Mouse (Mus musculus): ENCODE measurements around the gene Maff. TPM values are rescaled to one million over a fixed set of nuclear protein-coding genes. Genes with fewer than 3 reads are reported as not detected.
A peak's percentile ranks its signal among the peaks of the same experiment; 100 is the strongest.

Gene Maff
- polyA plus RNA-seq, 1 experiment from 2014 or later = 1.0 TPM

DNA sequence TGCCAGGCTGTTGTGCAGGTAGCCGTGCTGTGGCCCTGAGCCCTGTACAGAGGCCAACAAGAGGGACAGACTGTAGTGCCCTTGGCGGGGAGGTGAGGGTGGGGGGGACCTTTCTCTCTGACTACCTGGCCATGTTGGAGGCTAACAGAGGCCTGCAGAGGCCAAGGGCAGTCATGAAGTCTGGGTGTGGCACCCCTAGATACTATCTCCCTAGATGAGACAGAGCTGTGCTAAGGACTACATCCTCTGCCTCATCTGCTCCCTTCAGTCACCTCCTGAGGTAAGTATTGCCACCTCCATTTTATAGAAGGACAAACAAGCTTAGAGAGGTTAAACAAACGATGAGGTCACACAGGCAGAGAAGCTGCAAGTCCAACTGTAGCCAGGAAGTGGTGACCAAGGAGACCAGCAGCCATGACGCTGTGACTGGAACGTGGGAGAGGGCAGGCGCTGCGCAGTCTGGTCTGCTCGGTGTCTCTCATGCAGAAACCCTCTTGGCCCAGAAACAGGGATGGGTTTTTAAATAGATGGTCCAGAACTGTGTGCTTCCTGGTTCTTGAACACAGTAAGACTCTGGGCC is 22.5 kb downstream of the Maff start:
- peak overlapping the region; percentile 44; the same call in 1 of the 2 replicates for H3K27ac ChIP-seq (replicated peaks)

DNA sequence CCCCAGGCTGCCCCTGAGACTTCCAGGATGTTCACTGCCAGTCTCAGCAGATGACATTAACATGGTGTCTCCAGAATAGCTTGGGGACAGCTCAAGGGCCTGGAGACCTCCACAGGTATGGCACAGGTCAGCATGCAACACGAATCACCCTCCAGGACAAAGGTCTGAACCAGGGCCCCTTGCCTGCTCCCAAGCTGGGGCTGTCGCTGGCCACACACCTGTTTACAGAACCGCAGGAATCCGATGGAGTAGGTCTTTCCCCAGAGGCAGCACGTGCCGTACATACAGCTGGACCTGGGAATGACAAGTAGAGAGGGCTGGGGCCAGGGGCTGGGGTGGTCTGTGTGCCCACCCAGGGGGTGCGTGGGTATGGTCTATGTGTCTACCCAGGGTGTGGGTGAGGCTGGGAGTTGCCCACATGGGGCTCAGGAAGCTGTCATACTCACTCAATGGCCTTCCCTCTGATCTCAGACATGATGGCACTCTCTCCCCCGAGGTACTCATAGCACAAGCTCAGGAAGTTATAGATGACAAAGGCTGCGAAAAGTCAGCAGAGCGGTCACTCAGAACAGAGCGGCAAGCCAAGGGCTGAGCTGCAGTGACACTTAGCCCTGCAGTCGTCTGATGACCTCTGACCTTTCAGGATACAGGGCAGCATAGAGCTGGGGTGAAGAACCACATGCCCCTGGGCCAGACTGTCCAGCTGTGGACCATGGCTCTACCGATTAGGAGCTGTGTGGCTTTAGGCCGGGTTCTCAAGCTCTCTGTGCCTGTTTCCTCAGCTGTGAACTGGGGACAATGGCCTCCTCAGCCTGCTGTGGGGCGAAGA is 23.2 kb downstream of the Maff start:
- no peak overlapping the region for H3K27ac ChIP-seq (replicated peaks)
- no peaks in the 10 kb centered on the region for H3K4me1 ChIP-seq (replicated peaks)
- H3K36me3 ChIP-seq = peaks cover 47% of the 10 kb centered on the region; the same call in 1 of the 2 replicates
- H3K27me3 ChIP-seq = no peaks in the 10 kb centered on the region
- H3K4me3 ChIP-seq = no peak overlapping the region
- no peak overlapping the region for H3K9ac ChIP-seq
- no peaks in the 10 kb centered on the region for H3K9me3 ChIP-seq
- no peak for ATAC-seq (ENCODE audit: low FRiP score, low read depth)
- no peak overlapping the region for H3K4me2 ChIP-seq
- 73% methylated on average over 15 of the region's 15 CpGs for WGBS

More for the DNA sequence above, 22.5 kb downstream of the Maff start:
- H3K4me2 ChIP-seq = no peak overlapping the region
- H3K36me3 ChIP-seq = peaks cover 46% of the 10 kb centered on the region; the same call in 1 of the 2 replicates
- H3K4me3 ChIP-seq = no peak overlapping the region
- no peak overlapping the region for H3K9ac ChIP-seq
- peak; percentile 9; the same call in 1 of the 2 replicates for ATAC-seq (ENCODE audit: low FRiP score, low read depth)
- no peaks in the 10 kb centered on the region for H3K9me3 ChIP-seq
- WGBS = 91% methylated on average over 8 of the region's 8 CpGs
- H3K4me1 ChIP-seq (replicated peaks) = no peaks in the 10 kb centered on the region
- H3K27me3 ChIP-seq = no peaks in the 10 kb centered on the region

DNA sequence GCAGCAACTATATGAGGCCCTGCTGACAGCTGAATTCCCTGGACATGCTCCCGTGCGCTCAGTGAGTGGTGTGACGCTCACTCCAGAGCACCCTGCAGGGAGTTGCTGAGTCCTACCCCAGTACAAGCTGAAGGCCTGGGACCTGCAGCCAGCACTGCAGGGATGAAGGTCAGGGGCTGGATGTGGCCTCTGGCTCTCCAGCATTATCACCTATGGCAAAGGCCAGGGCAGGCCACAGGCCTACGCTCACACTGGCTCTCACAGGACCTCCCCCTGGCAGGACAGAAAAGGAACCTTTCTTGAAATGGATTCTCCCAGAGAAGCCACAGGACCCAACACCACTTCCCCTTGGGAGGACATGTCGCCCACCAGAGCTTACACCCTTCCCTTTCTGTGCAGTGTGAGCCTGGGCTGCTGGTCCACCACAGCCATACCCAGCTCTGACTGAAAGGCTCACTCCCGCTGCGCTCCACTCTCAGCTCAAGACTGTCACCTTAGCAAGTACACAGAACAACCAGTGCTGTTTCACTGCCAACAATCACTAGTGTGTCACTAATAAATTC is 23.9 kb downstream of the Maff start:
- Histone ChIP-seq H3K4me2 (no peak overlapping the region), H3K4me3 (no peak overlapping the region), H3K4me1 (replicated peaks) (no peaks in the 10 kb centered on the region), H3K27me3 (no peaks in the 10 kb centered on the region), H3K27ac (replicated peaks) (no peak overlapping the region), H3K9me3 (no peaks in the 10 kb centered on the region), H3K9ac (no peak overlapping the region), H3K36me3 (peaks cover 40% of the 10 kb centered on the region; the same call in 1 of the 2 replicates)
- no peak for ATAC-seq (ENCODE audit: low FRiP score, low read depth)
- WGBS = 74% methylated on average over 7 of the region's 7 CpGs

DNA sequence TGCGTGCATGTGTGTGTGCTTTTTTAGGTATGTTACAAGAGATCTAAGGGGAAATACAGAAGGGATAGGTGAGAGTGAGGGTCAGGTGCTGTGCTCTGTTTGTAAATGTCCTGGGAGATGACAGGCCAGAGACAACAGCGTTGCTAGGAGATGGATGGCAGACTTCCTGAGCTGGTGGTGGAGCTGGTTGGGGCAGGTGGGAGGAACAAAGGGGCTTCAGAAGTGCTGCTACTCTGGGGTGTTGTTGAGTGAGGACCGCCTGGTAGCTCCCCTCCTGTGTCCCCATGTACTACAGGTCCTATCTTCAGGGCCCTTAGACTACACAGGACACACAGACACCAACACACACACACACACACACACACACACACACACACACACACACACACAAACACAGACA is 28.3 kb downstream of the Maff start:
- no peaks in the 10 kb centered on the region for H3K4me1 ChIP-seq (replicated peaks)
- H3K27ac ChIP-seq (replicated peaks) = no peak overlapping the region
- WGBS = 47% methylated on average over 3 of the region's 3 CpGs
- ATAC-seq (ENCODE audit: low FRiP score, low read depth) = no peak
- no peak overlapping the region for H3K9ac ChIP-seq
- H3K36me3 ChIP-seq = peaks cover 40% of the 10 kb centered on the region
- H3K4me3 ChIP-seq = no peak overlapping the region
- no peaks in the 10 kb centered on the region for H3K27me3 ChIP-seq
- H3K9me3 ChIP-seq = no peaks in the 10 kb centered on the region
- H3K4me2 ChIP-seq = no peak overlapping the region

GRCm38 (mm10) chr15:79377681-79378080 is 31.3 kb downstream of the Maff start:
- Histone ChIP-seq H3K27ac (replicated peaks) (no peak overlapping the region), H3K9me3 (no peaks in the 10 kb centered on the region), H3K27me3 (no peaks in the 10 kb centered on the region), H3K4me2 (no peak overlapping the region), H3K36me3 (peaks cover 28% of the 10 kb centered on the region), H3K9ac (no peak overlapping the region), H3K4me3 (no peak overlapping the region), H3K4me1 (replicated peaks) (peaks cover 13% of the 10 kb centered on the region)
- no peak for ATAC-seq (ENCODE audit: low FRiP score, low read depth)
- 77% methylated on average over 6 of the region's 6 CpGs for WGBS

GRCm38 (mm10) chr15:79378608-79379007 is 32.2 kb downstream of the Maff start:
- no peak overlapping the region for H3K4me3 ChIP-seq
- no peaks in the 10 kb centered on the region for H3K27me3 ChIP-seq
- H3K4me2 ChIP-seq = no peak overlapping the region
- peaks cover 13% of the 10 kb centered on the region for H3K4me1 ChIP-seq (replicated peaks)
- H3K27ac ChIP-seq (replicated peaks) = no peak overlapping the region
- ATAC-seq (ENCODE audit: low FRiP score, low read depth) = no peak
- H3K9me3 ChIP-seq = no peaks in the 10 kb centered on the region
- peaks cover 23% of the 10 kb centered on the region for H3K36me3 ChIP-seq
- H3K9ac ChIP-seq = no peak overlapping the region
- WGBS = 96% methylated on average over 10 of the region's 10 CpGs

- no peak for ATAC-seq (ENCODE audit: low FRiP score, low read depth)
- Histone ChIP-seq H3K27me3 (no peaks in the 10 kb centered on the region), H3K27ac (replicated peaks) (0 out of 2 replicates have a peak overlapping the region, but pooled peaks have one; percentile 8), H3K4me3 (no peak overlapping the region), H3K9ac (no peak overlapping the region), H3K4me1 (replicated peaks) (peaks cover 13% of the 10 kb centered on the region), H3K4me2 (no peak overlapping the region), H3K9me3 (no peaks in the 10 kb centered on the region), H3K36me3 (peaks cover 17% of the 10 kb centered on the region)
- 89% methylated on average over 7 of the region's 7 CpGs for WGBS
These were observed 33.2 kb downstream of the Maff start for GRCm38 (mm10) chr15:79379658-79380057.

GRCm38 (mm10) chr15:79380468-79381444 is 34.3 kb downstream of the Maff start:
- H3K4me3 ChIP-seq = no peak overlapping the region
- no peak overlapping the region for H3K27ac ChIP-seq (replicated peaks)
- no peak overlapping the region for H3K9ac ChIP-seq
- H3K4me2 ChIP-seq = no peak overlapping the region
- H3K27me3 ChIP-seq = no peaks in the 10 kb centered on the region
- 0 out of 2 replicates have a peak, but pooled peaks have one; percentile 39 for ATAC-seq (ENCODE audit: low FRiP score, low read depth)
- 49% methylated on average over 22 of the region's 23 CpGs for WGBS
- peaks cover 15% of the 10 kb centered on the region for H3K36me3 ChIP-seq
- no peaks in the 10 kb centered on the region for H3K9me3 ChIP-seq
- H3K4me1 ChIP-seq (replicated peaks) = peaks cover 13% of the 10 kb centered on the region

DNA sequence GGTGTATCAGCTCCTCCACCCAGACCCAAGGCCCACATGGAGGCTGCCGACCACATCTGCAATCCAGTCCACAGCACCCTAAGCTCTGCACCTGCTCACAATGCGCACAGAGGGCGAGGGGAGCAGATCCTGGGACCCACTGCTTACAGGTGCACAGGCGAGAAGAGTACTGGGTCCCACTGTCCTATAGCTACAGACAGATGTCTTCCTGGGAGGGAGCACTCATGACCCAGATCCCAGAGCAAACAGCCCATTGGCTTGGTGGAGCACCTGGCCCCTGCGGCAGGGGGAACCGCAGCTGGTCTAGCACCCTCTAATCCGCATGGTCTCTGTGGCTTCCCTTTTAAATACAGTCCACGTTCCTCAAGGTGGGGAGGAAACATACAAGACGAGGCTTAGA is 35.2 kb downstream of the Maff start:
- no peak overlapping the region for H3K27ac ChIP-seq (replicated peaks)
- H3K27me3 ChIP-seq = no peaks in the 10 kb centered on the region
- no peak overlapping the region for H3K4me3 ChIP-seq
- ATAC-seq (ENCODE audit: low FRiP score, low read depth) = no peak
- 89% methylated on average over 9 of the region's 9 CpGs for WGBS
- H3K9ac ChIP-seq = no peak overlapping the region
- H3K36me3 ChIP-seq = peaks cover 6% of the 10 kb centered on the region; the same call in 1 of the 2 replicates
- H3K4me2 ChIP-seq = no peak overlapping the region
- H3K4me1 ChIP-seq (replicated peaks) = peaks cover 13% of the 10 kb centered on the region
- no peaks in the 10 kb centered on the region for H3K9me3 ChIP-seq

DNA sequence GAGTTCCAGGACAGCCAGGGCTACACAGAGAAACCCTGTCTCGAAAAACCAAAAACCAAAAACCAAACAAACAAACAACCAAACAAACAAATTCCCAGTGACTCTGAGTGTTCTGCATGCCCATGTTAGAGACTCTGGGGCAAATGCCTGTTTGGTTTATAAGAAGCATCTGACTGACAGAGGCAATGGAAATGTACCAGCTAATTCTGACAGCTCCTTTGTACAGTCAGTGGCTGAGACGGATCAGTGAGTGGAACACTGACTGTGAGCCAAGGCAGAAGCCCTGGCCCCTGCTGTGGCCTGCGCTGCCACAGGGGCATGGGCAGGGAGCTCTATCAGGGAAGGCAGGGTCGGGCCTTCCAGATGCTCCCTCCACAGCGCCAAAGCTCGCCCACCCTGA is 40.7 kb downstream of the Maff start:
- no peaks in the 10 kb centered on the region for H3K9me3 ChIP-seq
- no peaks in the 10 kb centered on the region for H3K36me3 ChIP-seq
- no peak overlapping the region for H3K4me3 ChIP-seq
- H3K9ac ChIP-seq = no peak overlapping the region
- H3K4me1 ChIP-seq (replicated peaks) = peaks cover 22% of the 10 kb centered on the region
- 58% methylated on average over 6 of the region's 6 CpGs for WGBS
- H3K4me2 ChIP-seq = no peak overlapping the region
- no peak overlapping the region for H3K27ac ChIP-seq (replicated peaks)
- ATAC-seq (ENCODE audit: low FRiP score, low read depth) = no peak
- H3K27me3 ChIP-seq = no peaks in the 10 kb centered on the region

DNA sequence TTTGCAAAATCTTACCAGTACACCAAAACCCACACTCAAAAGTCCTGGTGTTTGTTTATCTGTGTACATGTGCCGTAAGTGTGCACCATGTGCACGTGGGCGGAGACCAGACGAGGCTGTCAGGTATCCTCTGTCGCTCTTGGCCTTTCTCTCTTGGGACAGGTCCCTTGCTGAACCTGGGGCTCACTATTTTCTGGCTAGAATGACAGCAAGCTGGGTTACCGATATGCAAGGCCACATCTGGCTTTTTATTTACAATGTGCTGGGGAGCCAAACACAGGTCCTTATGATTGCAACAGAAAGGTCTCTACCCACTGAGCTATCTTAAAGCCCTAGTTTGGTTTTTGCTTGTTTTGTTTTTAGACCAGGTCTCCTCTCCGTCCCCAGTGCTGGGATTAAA is 41.2 kb downstream of the Maff start:
- no peak overlapping the region for H3K4me2 ChIP-seq
- H3K9me3 ChIP-seq = no peaks in the 10 kb centered on the region
- 87% methylated on average over 7 of the region's 7 CpGs for WGBS
- ATAC-seq (ENCODE audit: low FRiP score, low read depth) = no peak
- no peaks in the 10 kb centered on the region for H3K27me3 ChIP-seq
- peaks cover 28% of the 10 kb centered on the region for H3K4me1 ChIP-seq (replicated peaks)
- no peak overlapping the region for H3K4me3 ChIP-seq
- H3K9ac ChIP-seq = no peak overlapping the region
- no peaks in the 10 kb centered on the region for H3K36me3 ChIP-seq
- no peak overlapping the region for H3K27ac ChIP-seq (replicated peaks)

Measured in hindbrain, embryonic 15.5 days (tissue).